Mouse (Mus musculus) adrenal gland, adult (tissue): ENCODE measurements around the gene Ovol3.
A peak's percentile ranks its signal among the peaks of the same experiment; 100 is the strongest.
"Not testable (repeated sequence)": the region's sequence is repeated elsewhere in the genome, so short reads cannot be mapped to it uniquely, and the experiment has no call there.

Source experiments
- DNase-seq, 2 experiments: peaks; one replicate each; pipeline ENCODE4 v3.0.0; 2022 to 2023; ENCODE audit warnings: low spot score in 1 of 2; ENCODE audit not compliant: inconsistent age in 2 of 2

Gene Ovol3

DNA sequence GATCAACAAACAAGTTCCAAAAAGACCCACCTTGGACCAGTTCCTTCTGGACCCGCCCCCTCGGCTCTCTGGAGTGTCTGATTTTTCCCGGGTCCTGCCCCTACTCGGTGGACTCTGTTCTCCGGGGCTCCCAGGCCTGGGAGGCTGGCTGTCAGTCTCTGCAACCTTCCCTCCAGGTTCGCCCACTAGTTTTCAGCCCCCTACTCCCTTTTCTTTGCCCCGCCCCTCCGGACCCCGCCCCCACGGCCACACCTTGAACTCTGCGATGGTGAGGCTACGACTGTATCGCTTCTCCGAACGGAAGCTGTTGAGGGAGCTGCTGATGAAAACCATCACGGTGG, 4.2 kb downstream of the Ovol3 start:
- no peak for DNase-seq

DNA sequence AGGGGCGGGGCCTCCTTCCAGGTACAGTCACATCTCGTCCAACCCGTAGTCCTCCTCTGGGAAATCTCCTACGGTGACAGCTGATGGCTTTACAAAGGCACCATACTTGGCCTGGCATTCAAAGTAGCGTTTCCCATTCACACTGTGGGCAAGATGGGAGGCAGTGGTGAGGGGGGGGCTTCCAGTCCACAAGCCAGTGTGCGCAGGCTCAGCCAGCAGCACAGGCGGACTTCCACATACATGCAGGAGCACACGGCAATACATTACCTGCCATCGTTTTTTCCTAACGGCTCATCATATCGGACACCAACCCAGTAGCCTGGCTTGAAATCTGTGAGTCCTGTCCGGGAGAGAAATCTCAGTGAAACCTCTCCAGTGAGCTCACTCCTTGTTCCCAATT, 11.3 kb downstream of the Ovol3 start:
- no peak for DNase-seq

DNA sequence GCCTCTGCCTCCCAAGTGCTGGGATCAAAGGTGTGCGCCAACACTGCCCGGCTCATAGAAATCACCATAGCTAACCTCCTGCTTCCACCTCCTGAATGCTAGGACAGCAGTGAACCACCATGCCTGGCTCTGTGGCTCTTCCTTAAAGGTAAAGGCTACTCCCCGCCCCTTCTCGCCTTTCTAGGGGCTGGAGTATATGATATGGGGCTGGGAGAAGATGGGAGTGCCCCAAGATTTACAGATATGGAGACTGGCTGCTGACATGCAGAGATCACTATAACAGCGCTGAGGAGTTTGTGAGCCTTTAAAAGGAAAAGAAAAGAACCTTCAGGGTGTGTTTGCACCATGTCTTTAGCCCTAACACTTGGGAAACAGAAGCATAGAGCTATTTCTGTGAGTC, 13.3 kb downstream of the Ovol3 start:
- DNase-seq = no peak

DNA sequence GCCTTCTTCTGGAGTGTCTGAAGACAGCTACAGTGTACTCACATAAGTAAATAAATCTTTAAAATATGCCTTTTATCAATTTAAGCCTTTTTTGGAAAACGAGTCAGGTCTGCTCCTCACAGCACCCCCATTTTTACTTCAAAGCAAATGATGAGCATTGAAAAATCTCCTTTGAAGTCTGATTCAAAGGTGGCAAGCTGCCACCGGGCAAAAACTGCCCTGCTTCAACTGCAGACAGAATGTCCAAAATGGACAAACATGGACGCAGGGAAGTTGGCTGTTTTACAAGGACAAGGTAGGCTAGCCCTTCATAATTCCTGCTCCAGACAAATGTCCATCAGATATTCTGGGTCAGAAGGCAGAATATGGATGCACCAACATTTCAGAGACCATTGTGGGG, 14.1 kb downstream of the Ovol3 start:
- DNase-seq = peak; percentile 48 to 62

DNA sequence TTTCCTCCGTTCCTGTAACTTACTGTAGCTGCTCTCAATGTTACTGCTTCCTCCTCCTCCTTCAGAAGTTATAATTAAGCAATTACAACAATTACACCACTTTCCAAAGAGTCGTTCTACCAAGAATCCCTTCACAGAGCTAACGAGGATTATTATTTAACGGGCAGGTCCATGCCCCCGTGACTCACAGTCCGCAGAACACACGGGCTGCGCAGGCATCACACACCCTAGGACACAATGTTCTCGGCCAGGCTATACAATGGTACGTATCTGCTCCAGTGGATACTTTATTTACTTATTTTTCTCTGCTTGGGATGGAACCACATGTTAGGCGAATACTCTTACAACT, 15.5 kb downstream of the Ovol3 start:
- no peak for DNase-seq

DNA sequence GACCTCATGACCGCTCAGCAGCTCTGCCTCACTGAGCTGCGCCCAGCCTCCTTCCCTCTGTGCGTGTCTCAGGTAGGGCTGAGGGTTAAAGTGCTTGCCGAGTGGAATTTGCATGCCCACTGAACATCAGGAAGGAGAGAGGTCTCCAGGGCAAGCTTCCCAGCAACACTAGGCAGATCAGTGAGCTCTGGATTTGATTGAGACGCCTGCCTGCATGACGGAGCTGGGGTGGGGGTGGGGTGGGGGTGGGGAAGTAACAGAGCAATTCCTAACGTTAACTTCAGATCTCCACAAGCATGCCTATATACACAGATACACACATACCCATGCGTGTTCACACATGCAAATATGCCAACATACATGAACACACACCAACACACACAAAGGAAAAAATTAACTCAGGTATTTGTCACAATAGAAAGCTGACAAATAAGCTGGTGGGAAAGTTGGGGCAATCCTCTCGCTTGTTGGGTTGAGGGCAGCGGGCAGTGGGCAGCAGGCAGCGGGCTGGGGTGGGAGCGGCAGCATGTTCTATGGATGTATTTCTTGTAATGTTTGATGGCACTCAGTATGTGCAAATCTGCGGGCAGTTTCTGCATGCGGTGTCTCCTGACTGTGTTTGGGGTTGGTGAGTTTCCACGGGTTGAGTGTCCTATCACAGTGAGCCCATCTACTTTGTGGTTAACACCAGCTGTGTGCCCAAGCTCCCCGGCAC, 16.1 kb downstream of the Ovol3 start:
- peak in 1 of 2 experiments; percentile 73 for DNase-seq

DNA sequence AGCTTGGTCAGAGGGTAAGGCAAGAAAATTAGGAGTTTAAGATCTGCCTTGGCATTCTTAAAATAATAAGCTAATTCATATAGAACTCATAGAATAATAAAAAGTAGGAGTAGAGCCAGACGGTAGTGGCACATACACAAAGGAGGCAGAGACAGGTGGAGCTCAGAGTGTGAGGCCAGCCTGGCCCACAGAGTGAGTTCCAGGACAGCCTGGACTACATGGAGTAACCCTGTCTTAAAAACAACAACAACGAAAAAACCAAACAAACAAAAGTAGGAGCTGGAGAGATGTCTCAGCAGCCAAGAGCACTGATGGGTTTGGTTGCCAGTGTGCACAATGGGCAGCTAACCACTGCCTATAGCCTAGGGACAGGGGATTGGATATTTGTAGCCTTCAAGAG, 18.2 kb downstream of the Ovol3 start:
- DNase-seq = no peak

DNA sequence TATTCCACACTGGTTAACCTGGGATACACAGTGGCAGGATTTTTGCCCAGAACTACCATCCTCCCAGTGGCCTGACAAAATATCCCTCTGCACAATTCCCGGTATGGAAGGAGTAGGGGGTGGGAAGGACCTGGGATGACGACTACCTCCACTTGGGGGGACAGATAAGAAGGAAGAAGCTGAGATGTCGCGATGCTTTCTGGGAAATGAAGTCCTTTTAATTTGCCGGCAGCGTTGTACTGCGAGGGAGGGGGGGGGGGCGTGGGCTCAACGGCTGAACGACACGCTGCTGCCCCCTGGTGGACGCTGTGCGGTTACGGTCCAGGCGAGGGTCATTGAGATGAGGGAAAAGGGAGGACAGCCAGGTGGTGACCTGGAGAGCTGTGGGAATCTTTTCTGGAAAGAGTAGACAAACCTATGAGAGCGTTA, 18.8 kb downstream of the Ovol3 start:
- DNase-seq = peak; percentile 65 to 87

DNA sequence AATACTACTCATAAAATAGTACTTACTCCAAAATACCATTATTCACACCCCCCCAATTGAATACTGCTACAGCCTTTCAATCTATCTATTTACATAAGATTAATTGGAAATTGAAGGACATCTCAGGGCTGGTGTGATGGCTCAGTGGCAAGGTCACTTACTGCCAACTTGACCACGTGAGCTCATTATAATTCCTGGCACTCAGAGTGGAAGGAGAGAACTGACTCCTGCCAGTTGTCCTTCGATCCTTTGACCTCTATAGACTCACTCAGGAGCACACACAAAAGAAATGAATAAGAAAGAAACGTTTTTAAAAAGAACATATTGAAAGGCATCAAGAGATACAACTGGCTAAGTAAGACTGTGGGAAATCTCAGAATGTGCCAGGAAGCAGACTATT, 19.6 kb downstream of the Ovol3 start:
- DNase-seq = peak in 1 of 2 experiments; percentile 68

DNA sequence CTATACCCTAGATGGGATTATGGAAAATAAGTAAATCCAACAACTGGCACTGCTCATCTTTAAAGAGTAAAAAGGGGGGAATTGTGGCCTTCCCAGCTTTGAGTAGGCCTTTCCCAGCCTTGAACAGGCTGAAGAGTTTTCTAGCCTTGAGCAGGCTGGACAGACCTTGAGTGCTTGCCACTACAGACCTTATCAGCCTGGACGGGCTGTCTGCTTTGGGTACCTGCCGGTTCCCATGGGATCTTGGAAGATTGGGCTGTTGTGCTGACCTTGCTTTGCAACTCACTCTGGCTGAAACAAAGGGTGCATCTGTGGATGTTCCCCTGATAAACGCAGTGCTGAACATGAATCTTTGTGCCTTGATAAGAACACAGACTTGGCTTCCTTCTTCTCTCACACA, 21.6 kb downstream of the Ovol3 start:
- peak; percentile 71 to 77 for DNase-seq

DNA sequence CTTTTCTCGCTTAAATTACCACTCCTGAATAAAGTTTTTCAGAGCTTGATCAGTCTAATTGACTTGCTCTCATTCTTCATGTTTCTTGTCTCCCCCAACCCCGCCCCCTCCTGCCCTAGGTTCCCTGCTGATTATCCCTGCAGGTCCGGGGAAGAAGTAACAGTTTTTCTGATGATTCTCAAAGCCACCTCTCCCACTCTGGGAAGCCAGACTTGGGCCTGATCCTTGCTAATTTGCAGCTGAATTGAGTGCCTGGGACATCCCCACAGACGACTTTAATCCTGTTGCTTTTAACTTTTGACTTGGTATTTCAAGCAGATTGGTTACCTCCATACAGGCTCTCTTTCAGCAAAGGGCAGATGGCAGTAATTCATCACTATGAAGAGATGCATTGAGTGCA, 24.5 kb downstream of the Ovol3 start:
- DNase-seq = no peak

DNA sequence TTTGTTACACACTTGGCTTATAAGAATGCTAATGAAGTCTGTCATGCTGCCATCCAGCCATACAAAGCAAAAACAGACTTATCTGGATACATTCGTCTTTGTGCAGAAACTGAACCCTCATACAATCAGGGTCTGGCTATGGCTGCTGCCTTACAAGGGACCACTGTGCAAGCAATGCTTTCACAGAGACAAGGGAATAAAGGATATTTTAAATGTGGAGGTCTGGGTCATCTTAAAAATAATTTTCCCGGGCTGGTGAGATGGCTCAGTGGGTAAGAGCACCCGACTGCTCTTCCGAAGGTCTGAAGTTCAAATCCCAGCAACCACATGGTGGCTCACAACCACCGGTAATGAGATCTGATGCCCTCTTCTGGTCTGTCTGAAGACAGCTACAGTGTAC, 29.2 kb downstream of the Ovol3 start:
- not testable (repeated sequence) for DNase-seq

DNA sequence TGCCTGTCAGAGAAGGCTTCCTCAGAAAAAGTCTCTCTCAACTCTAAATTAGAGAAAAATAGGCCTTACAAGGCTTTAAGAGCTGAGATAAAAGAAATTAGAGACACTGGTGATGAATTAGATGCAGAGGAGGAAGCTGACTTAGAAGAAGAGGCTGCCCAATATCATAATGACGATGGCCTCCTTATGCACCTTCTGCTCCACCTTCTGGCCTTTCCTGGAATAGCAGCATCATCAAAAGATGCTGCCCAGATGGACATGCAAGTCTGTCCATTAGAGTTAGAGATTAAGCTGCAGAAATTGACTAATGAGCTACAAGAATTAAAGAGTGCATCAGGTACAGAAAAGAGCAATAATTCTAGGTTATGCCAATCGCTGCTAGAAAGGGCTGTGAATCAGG, 30.1 kb downstream of the Ovol3 start:
- DNase-seq = peak; percentile 74 to 92

DNA sequence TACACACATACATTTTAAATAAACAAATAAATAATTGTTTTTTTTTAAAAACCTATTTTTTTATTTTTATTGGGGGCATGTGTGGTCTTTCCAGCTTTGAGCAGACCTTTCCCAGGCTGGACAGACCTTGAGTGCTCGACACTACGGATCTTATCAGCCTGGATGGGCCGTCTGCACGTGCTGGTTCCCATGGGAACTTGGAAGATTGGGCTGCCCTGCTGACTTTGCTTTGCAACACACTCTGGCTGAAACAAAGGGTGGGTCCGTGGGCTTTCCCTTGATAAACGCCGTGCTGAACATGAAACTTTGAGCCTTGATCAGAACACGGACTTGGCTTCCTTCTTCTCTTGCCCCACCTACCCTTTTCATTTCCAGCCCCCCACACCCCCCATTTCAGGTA, 31.1 kb downstream of the Ovol3 start:
- DNase-seq = no peak

DNA sequence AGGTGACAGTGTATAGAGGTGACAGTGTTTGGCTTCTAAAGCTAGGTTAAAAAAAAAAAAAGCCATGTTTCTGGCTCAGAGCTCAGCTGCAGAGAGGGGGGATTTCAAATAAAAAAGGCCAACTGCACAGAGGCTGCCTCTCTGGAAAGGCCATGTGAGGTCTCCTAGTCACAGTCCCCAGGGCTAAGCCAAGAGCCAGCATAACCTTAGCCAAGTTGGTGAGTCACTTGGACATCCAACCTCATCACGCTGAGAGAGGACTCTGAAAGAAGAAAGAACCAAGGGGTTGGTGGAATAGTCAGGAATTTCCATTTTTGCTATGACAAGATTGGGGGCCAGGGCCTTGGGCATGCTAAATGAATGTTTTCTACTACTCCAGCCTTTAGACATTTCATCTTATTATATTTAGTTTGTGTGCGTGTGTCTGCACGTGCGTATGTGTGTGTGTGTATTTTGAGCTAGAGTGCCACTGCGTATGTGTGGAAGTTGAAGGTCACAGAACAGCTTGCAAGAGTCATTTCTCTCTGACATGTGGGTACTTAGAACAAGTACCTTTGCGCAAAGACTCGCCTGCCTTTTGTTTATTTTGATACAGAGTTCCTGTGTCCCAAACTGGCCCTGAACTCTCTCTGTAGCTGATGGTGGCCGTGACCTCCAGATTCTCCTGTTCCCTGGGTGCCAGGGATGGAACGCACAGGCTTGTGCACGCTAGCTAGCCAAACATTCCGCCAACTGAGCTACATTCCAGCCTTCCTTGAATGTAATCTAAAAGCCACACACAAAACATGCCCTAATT, 32.4 kb downstream of the Ovol3 start:
- DNase-seq = peak; percentile 79 to 89

DNA sequence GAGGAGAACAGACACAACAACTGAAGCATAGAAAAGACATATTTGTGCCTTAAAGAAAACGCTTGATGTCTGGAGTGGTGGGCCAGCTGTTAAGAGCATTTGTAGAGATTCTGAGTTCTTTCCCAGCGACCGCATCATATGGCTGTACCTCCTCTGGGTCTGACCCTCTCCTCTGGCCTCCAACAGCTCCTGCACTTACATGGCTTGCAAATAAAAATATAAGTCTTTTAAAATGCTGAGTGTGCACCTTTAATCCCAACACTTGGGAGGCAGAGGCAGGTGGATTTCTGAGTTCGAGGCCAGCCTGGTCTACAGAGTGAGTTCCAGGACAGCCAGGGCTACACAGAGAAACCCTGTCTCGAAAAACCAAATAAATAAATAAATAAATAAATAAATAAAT, 34.9 kb downstream of the Ovol3 start:
- not testable (repeated sequence) for DNase-seq

DNA sequence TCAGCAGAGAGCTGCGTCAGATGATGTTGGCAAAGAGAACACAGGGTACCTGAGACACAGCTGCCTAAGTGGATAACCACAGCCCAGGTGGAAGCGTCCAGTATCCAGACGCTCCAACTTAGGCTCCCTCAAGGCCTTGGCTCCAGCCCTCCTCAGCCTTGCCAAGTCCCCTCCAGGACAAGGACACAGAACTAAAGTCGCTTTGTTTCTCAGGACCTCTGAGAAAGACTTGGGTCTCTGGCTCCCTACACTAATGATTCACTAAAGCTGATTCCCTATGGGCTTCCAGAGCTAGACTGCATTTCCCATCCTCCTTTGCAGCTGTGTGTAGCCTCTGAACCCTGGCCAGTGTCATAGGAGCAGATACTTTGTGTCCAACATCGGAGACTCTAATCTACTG, 35.3 kb downstream of the Ovol3 start:
- peak in 1 of 2 experiments; percentile 69 for DNase-seq

DNA sequence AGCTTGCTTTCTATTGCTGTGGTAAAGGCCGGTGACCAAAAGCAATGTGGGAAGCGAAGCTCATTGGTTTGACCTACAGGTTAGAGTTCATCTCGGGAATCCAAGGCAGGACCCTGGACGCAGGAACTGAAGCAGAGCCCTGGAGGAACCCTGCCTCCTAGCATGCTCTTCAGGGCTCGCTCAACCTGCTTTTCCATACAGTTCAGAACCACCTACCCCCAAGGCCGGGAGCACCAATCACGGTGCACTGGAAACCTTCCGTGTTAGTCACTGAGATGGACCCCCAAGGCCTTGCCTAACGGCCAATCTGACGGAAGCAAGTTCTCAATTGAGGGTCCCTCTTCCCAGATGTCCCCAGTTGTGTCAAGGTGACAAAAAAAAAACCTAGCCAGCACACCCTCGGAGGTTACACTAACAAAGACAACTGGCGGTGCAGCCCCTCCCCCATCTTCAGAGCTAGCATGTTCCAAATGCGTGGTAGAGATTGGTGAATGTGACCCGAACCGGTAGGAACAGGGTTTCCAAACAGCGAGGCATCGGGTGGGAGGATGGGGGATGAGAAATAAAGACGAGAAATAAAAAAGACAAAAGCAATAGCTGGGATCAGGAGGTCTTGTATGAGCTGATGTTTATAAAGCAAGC, 35.9 kb downstream of the Ovol3 start:
- DNase-seq = no peak

DNA sequence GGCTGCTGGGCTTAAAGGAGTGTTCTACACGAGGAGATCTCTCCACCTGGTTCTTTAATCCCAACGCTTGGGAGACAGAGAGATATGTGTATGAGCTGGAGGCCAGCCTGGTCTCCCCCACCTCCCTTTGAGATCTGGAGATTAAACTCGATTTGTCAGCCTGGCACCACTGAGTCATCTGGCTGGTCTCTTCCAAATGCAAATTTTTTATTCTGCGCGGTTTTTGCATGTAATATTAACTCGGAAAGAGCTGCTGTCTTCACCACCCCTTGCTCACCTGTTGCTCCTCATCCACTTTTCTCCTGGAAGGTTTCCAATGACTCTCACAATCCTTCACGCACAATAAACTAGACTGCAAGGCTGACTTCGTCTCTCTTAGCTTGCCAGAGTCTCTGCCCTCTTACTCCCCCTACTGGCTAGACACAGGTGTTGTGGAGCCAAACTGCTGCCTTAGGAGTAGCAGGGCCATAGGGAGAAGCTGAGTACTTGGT, 37.0 kb downstream of the Ovol3 start, which contains the start of gene Capns1:
TSS of gene Capns1 (minus strand) at position 331 of the 491 bp plus-strand sequence.
- peak; percentile 70 to 91 for DNase-seq

DNA sequence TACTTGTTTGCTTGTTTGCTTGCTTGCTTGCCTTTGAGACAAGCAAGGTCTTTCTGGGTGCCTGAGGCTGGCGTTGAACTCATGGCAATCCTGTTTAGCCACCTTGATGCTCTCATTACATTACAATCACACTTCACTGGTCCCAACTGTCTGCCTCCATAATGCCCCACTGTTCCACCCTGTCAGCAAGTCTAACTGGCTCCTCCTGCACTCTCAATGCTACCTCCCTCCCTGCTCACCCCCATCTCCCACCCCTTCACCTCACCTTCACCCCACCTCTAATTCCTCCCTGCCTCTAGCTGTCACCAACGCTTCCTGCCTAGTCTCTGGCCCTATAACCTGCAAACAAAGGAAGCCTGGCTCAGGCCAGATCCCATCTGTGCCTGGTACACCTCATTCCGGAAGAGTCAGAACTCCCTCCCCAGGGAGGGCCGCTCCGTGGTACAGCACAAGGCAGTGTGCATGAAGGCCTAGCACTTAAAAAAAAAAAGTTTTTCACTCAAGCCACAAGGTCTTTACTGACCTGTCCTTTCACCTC, 37.9 kb downstream of the Ovol3 start:
- DNase-seq = no peak

DNA sequence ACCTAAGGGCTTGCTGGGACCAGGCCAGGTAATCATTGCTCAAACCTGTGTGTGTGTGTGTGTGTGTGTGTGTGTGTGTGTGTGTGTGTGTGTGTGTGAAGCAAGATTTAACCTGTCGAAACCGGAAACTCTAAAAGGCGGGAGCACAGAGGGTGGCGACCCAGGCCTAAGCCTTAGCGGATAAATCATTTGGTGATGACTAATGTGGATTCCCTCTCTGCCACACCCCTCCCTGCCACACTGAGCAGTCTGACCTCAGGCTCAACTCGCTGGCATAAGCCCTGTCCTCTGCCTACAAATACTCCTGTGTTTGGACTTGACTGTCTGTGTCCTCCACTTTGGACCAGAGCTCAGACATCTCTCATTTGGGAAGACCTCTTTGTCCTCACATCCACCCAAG, 39.4 kb downstream of the Ovol3 start:
- peak; percentile 75 to 84 for DNase-seq

DNA sequence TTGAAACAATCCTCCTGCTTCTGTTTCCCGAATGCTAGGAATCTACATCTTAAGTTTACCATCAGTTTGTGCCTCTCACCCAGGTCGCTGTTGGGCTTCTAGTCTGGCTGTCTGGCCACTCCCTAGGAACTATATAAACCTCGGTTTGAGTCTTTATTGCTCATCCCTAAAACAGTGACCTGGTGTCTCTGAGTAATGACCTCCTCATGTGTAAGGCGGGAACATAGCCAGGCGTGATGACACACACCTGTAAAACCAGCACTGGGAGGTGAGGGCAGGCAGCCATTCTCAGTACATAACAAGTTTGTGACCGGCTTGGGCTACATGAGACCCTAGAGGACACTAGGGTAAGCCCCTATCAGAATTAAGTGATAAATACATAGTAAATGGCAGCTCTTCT, 40.1 kb downstream of the Ovol3 start:
- no peak for DNase-seq
